Mouse (Mus musculus) liver, embryonic 13.5 days (tissue): ENCODE results near the gene S100a2. TPM values are rescaled to one million over a fixed set of nuclear protein-coding genes. Genes with fewer than 3 reads are reported as not detected.

Source experiments
- ATAC-seq: fragments of 200-750 bp; cut with Nextera tagmentation; 2 replicates; pipeline ENCODE4 v1.8.0; 2017; ENCODE audit warnings: low read depth, mild to moderate bottlenecking, moderate number of reproducible peaks, moderate library complexity
- DNase-seq: peaks from one replicate; pipeline ENCODE4 v3.0.0; 2022
- H3K27ac ChIP-seq: fragments of 300-500 bp; sonication (generic); 2 replicates; pipeline ENCODE4 v1.5.1; 2015; ENCODE audit warnings: moderate library complexity, mild to moderate bottlenecking, inconsistent platforms
- H3K27me3 ChIP-seq: fragments of 300-500 bp; sonication (generic); 2 replicates; pipeline ENCODE4 v1.6.1; 2015; ENCODE audit warnings: mild to moderate bottlenecking, inconsistent platforms
- H3K36me3 ChIP-seq: fragments of 300-500 bp; sonication (generic); 2 replicates; pipeline ENCODE4 v1.6.1; 2015; ENCODE audit warnings: mild to moderate bottlenecking, inconsistent platforms
- H3K4me1 ChIP-seq: fragments of 300-500 bp; sonication (generic); replicated peaks from 2 replicates; pipeline ENCODE4 v1.6.1; 2015; ENCODE audit warnings: inconsistent platforms
- H3K4me2 ChIP-seq: fragments of 300-500 bp; sonication (generic); 2 replicates; pipeline ENCODE4 v1.6.1; 2015; ENCODE audit warnings: inconsistent platforms, mild to moderate bottlenecking, moderate library complexity
- H3K4me3 ChIP-seq: fragments of 300-500 bp; sonication (generic); replicated peaks from 2 replicates; pipeline ENCODE4 v1.5.1; 2015; ENCODE audit warnings: mild to moderate bottlenecking, inconsistent platforms
- H3K9ac ChIP-seq: fragments of 300-500 bp; sonication (generic); 2 replicates; pipeline ENCODE4 v1.6.1; 2015; ENCODE audit warnings: mild to moderate bottlenecking, inconsistent platforms
- H3K9me3 ChIP-seq: fragments of 300-500 bp; sonication (generic); replicated peaks from 2 replicates; pipeline ENCODE4 v1.6.1; 2016; ENCODE audit warnings: inconsistent platforms
- WGBS: fragments of 180-500 bp; shearing (Covaris S2); methylation state at CpG from one replicate; pipeline ENCODE4 v1.1.7; 2015; ENCODE audit not compliant: insufficient replicate concordance; 5-methylcytosine and 5-hydroxymethylcytosine counted together
- polyA plus RNA-seq: library from polyadenylated mRNA; unstranded; fragments of >200 nt; fragmentation: Nextera tagmentation; extraction: Ambion mirVana; gene quantifications from 2 replicates; pipeline ENCODE4 v1.2.1, GENCODE M21; 2015

Gene S100a2
- polyA plus RNA-seq, 1 experiment from 2014 or later: not detected

- WGBS: 82% methylated on average over 5 of the region's 5 CpGs
- no peak overlapping the region for H3K27ac ChIP-seq
- no peak overlapping the region for H3K9ac ChIP-seq
- no peaks in the 10 kb centered on the region for H3K9me3 ChIP-seq
- H3K4me3 ChIP-seq: no peak overlapping the region
- DNase-seq (no peak), ATAC-seq (no peak)
- no peaks in the 10 kb centered on the region for H3K36me3 ChIP-seq
- no peak overlapping the region for H3K4me2 ChIP-seq
- no peaks in the 10 kb centered on the region for H3K4me1 ChIP-seq
- H3K27me3 ChIP-seq: no peaks in the 10 kb centered on the region
Observed at GRCm38 (mm10) chr3:90581141-90581540, 8.9 kb upstream of the S100a2 start.

GRCm38 (mm10) chr3:90582156-90582555, 7.9 kb upstream of the S100a2 start:
- no peak for ATAC-seq
- Histone ChIP-seq H3K36me3 (no peaks in the 10 kb centered on the region), H3K9ac (no peak overlapping the region), H3K4me2 (no peak overlapping the region), H3K4me1 (no peaks in the 10 kb centered on the region), H3K9me3 (no peaks in the 10 kb centered on the region), H3K4me3 (no peak overlapping the region), H3K27ac (no peak overlapping the region), H3K27me3 (no peaks in the 10 kb centered on the region)
- 83% methylated on average over 1 of the region's 1 CpGs for WGBS
- no peak for DNase-seq

GRCm38 (mm10) chr3:90582556-90582955, 7.5 kb upstream of the S100a2 start:
- no peaks in the 10 kb centered on the region for H3K27me3 ChIP-seq
- no peak overlapping the region for H3K4me3 ChIP-seq
- no peak overlapping the region for H3K4me2 ChIP-seq
- no peak overlapping the region for H3K9ac ChIP-seq
- DNase-seq (no peak), ATAC-seq (no peak)
- H3K36me3 ChIP-seq: no peaks in the 10 kb centered on the region
- H3K9me3 ChIP-seq: no peaks in the 10 kb centered on the region
- H3K4me1 ChIP-seq: no peaks in the 10 kb centered on the region
- H3K27ac ChIP-seq: no peak overlapping the region
- 71% methylated on average over 4 of the region's 4 CpGs for WGBS

- ATAC-seq (no peak), DNase-seq (no peak)
- H3K4me2 ChIP-seq: no peak overlapping the region
- no peaks in the 10 kb centered on the region for H3K9me3 ChIP-seq
- H3K27me3 ChIP-seq: no peaks in the 10 kb centered on the region
- no peak overlapping the region for H3K9ac ChIP-seq
- H3K27ac ChIP-seq: no peak overlapping the region
- no peak overlapping the region for H3K4me3 ChIP-seq
- 40% methylated on average over 3 of the region's 3 CpGs for WGBS
- H3K4me1 ChIP-seq: no peaks in the 10 kb centered on the region
- no peaks in the 10 kb centered on the region for H3K36me3 ChIP-seq
Observed at GRCm38 (mm10) chr3:90583893-90584292, 6.2 kb upstream of the S100a2 start.

- Histone ChIP-seq H3K4me1 (no peaks in the 10 kb centered on the region), H3K27me3 (no peaks in the 10 kb centered on the region), H3K27ac (no peak overlapping the region), H3K9ac (no peak overlapping the region), H3K4me2 (no peak overlapping the region), H3K4me3 (no peak overlapping the region), H3K9me3 (no peaks in the 10 kb centered on the region), H3K36me3 (no peaks in the 10 kb centered on the region)
- ATAC-seq (no peak), DNase-seq (peak; percentile 9)
- 30% methylated on average over 5 of the region's 5 CpGs for WGBS
Observed at GRCm38 (mm10) chr3:90585595-90585994, 4.5 kb upstream of the S100a2 start.

GRCm38 (mm10) chr3:90586016-90586643, 3.9 kb upstream of the S100a2 start:
- no peak overlapping the region for H3K9ac ChIP-seq
- no peak for DNase-seq

GRCm38 (mm10) chr3:90586906-90587305, 3.1 kb upstream of the S100a2 start:
- ATAC-seq (peak; percentile 45), DNase-seq (peak; percentile 14)
- H3K4me2 ChIP-seq: no peak overlapping the region
- no peak overlapping the region for H3K9ac ChIP-seq
- H3K27me3 ChIP-seq: no peaks in the 10 kb centered on the region
- WGBS: 17% methylated on average over 10 of the region's 10 CpGs
- no peak overlapping the region for H3K27ac ChIP-seq
- no peaks in the 10 kb centered on the region for H3K36me3 ChIP-seq
- H3K4me1 ChIP-seq: no peaks in the 10 kb centered on the region
- H3K4me3 ChIP-seq: no peak overlapping the region
- no peaks in the 10 kb centered on the region for H3K9me3 ChIP-seq

More at GRCm38 (mm10) chr3:90586016-90586643, 3.9 kb upstream of the S100a2 start:
- Histone ChIP-seq H3K27ac (no peak overlapping the region), H3K9me3 (no peaks in the 10 kb centered on the region), H3K27me3 (no peaks in the 10 kb centered on the region), H3K4me3 (no peak overlapping the region), H3K4me2 (no peak overlapping the region), H3K4me1 (no peaks in the 10 kb centered on the region), H3K36me3 (no peaks in the 10 kb centered on the region)
- 67% methylated on average over 15 of the region's 15 CpGs for WGBS
- no peak for ATAC-seq

GRCm38 (mm10) chr3:90587361-90588101, 2.5 kb upstream of the S100a2 start:
- Histone ChIP-seq H3K27ac (no peak overlapping the region), H3K36me3 (no peaks in the 10 kb centered on the region), H3K4me2 (no peak overlapping the region), H3K9ac (no peak overlapping the region), H3K9me3 (no peaks in the 10 kb centered on the region), H3K27me3 (no peaks in the 10 kb centered on the region), H3K4me1 (no peaks in the 10 kb centered on the region), H3K4me3 (no peak overlapping the region)
- no peak for DNase-seq
- no peak for ATAC-seq
- 77% methylated on average over 14 of the region's 14 CpGs for WGBS

GRCm38 (mm10) chr3:90589390-90589789, 657 bp upstream of the S100a2 start:
- H3K27me3 ChIP-seq: no peaks in the 10 kb centered on the region
- no peak overlapping the region for H3K4me3 ChIP-seq
- no peaks in the 10 kb centered on the region for H3K9me3 ChIP-seq
- WGBS: 36% methylated on average over 6 of the region's 6 CpGs
- H3K4me1 ChIP-seq: no peaks in the 10 kb centered on the region
- no peak for ATAC-seq
- no peaks in the 10 kb centered on the region for H3K36me3 ChIP-seq
- no peak overlapping the region for H3K9ac ChIP-seq
- H3K27ac ChIP-seq: no peak overlapping the region
- H3K4me2 ChIP-seq: no peak overlapping the region
- DNase-seq: no peak

- H3K27ac ChIP-seq: no peak overlapping the region
- no peaks in the 10 kb centered on the region for H3K27me3 ChIP-seq
- no peaks in the 10 kb centered on the region for H3K4me1 ChIP-seq
- H3K4me2 ChIP-seq: no peak overlapping the region
- H3K9ac ChIP-seq: no peak overlapping the region
- no peak overlapping the region for H3K4me3 ChIP-seq
- H3K9me3 ChIP-seq: no peaks in the 10 kb centered on the region
- WGBS: 64% methylated on average over 1 of the region's 1 CpGs
- H3K36me3 ChIP-seq: no peaks in the 10 kb centered on the region
- DNase-seq (no peak), ATAC-seq (no peak)
Observed at GRCm38 (mm10) chr3:90594466-90594865, 4.4 kb downstream of the S100a2 start.

GRCm38 (mm10) chr3:90595556-90595955, 5.5 kb downstream of the S100a2 start:
- Histone ChIP-seq H3K9ac (no peak overlapping the region), H3K36me3 (no peaks in the 10 kb centered on the region), H3K4me2 (no peak overlapping the region), H3K9me3 (no peaks in the 10 kb centered on the region), H3K27me3 (no peaks in the 10 kb centered on the region), H3K27ac (no peak overlapping the region), H3K4me3 (no peak overlapping the region), H3K4me1 (no peaks in the 10 kb centered on the region)
- ATAC-seq (no peak), DNase-seq (no peak)
- 40% methylated on average over 5 of the region's 5 CpGs for WGBS

GRCm38 (mm10) chr3:90596810-90597209, 6.8 kb downstream of the S100a2 start:
- DNase-seq (no peak), ATAC-seq (no peak)
- Histone ChIP-seq H3K9ac (no peak overlapping the region), H3K36me3 (no peaks in the 10 kb centered on the region), H3K4me2 (no peak overlapping the region), H3K4me1 (no peaks in the 10 kb centered on the region), H3K4me3 (no peak overlapping the region), H3K9me3 (no peaks in the 10 kb centered on the region), H3K27me3 (no peaks in the 10 kb centered on the region), H3K27ac (no peak overlapping the region)
- WGBS: 84% methylated on average over 6 of the region's 6 CpGs
